Mouse (Mus musculus) heart, embryonic 12.5 days (tissue): ENCODE measurements at regions not wholly inside any gene's neighbourhood (a gene's known extent, or its start where the extent isn't known, plus 50 kb on each side); places are given as distances from the start of the nearest gene placed in this dataset.

ENCODE experiments used
- ATAC-seq: fragments of 200-750 bp; cut with Nextera tagmentation; 2 replicates; pipeline ENCODE4 v1.8.0; 2017; ENCODE audit warnings: moderate TSS enrichment, moderate library complexity; ENCODE audit not compliant: insufficient number of reproducible peaks, low FRiP score
- H3K27ac ChIP-seq: fragments of 300-500 bp; sonication (generic); 2 replicates; pipeline ENCODE4 v1.5.1; 2016; ENCODE audit warnings: mild to moderate bottlenecking, moderate library complexity; ENCODE audit not compliant: poor library complexity, severe bottlenecking
- H3K27me3 ChIP-seq: fragments of 300-500 bp; sonication (generic); replicated peaks from 2 replicates; pipeline ENCODE4 v1.6.1; 2016; ENCODE audit warnings: mild to moderate bottlenecking, moderate library complexity
- H3K36me3 ChIP-seq: fragments of 300-500 bp; sonication (generic); 2 replicates; pipeline ENCODE4 v1.6.1; 2016; ENCODE audit warnings: mild to moderate bottlenecking, moderate library complexity
- H3K4me1 ChIP-seq: fragments of 300-500 bp; sonication (generic); replicated peaks from 2 replicates; pipeline ENCODE4 v1.6.1; 2016; ENCODE audit warnings: mild to moderate bottlenecking
- H3K4me2 ChIP-seq: fragments of 300-500 bp; sonication (generic); 2 replicates; pipeline ENCODE4 v1.6.1; 2016; ENCODE audit warnings: mild to moderate bottlenecking, moderate library complexity
- H3K4me3 ChIP-seq: fragments of 300-500 bp; sonication (generic); 2 replicates; pipeline ENCODE4 v1.5.1; 2016; ENCODE audit warnings: mild to moderate bottlenecking
- H3K9ac ChIP-seq: fragments of 300-500 bp; sonication (generic); 2 replicates; pipeline ENCODE4 v1.6.1; 2016; ENCODE audit warnings: mild to moderate bottlenecking, moderate library complexity
- H3K9me3 ChIP-seq: fragments of 300-500 bp; sonication (generic); replicated peaks from 2 replicates; pipeline ENCODE4 v1.6.1; 2016; ENCODE audit warnings: mild to moderate bottlenecking, moderate library complexity
- WGBS: fragments of 180-500 bp; shearing (Covaris S2); methylation state at CpG from one replicate; pipeline ENCODE4 v1.1.7; 2016; 5-methylcytosine and 5-hydroxymethylcytosine counted together

- Histone ChIP-seq H3K4me3 (no peak overlapping the region), H3K36me3 (no peaks in the 10 kb centered on the region), H3K27me3 (no peaks in the 10 kb centered on the region), H3K27ac (no peak overlapping the region), H3K9me3 (no peaks in the 10 kb centered on the region), H3K4me1 (no peaks in the 10 kb centered on the region), H3K9ac (no peak overlapping the region), H3K4me2 (no peak overlapping the region)
- no peak for ATAC-seq
- whole genome bisulfite sequencing = 74% methylated on average over 2 of the region's 2 CpGs
Measured at GRCm38 (mm10) chr11:24665310-24665709, 587.5 kb downstream of the Bcl11a start.

DNA sequence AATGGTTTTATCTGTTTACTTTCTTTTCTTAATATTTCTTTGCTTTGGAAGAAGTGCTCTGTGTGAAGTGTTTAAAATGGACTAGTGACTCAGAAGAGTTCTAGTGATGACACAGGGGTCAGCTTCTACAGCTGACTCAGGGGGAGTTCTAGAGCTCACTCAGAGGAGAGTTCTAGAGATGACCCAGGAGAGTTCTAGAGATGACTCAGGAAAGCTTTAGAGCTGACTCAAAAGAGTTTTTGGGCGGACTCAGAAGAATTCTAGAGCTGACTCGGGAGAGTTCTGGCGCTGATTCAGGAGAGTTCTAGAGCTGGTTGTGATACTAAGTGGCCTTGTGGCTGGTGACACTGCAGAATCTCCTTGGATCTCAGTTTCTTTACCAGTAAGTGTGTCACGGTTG lies 593.8 kb downstream of the Bcl11a start:
- 0 out of 2 replicates have a peak, but pooled peaks cover 10% of the 10 kb centered on the region for H3K4me1 ChIP-seq
- no peak overlapping the region for H3K9ac ChIP-seq
- no peak overlapping the region for H3K27ac ChIP-seq
- no peaks in the 10 kb centered on the region for H3K36me3 ChIP-seq
- no peak for ATAC-seq
- H3K4me3 ChIP-seq = no peak overlapping the region
- WGBS = 80% methylated on average over 4 of the region's 4 CpGs
- H3K4me2 ChIP-seq = no peak overlapping the region
- no peaks in the 10 kb centered on the region for H3K9me3 ChIP-seq
- no peaks in the 10 kb centered on the region for H3K27me3 ChIP-seq

- Histone ChIP-seq H3K4me1 (0 out of 2 replicates have a peak, but pooled peaks cover 10% of the 10 kb centered on the region), H3K4me3 (no peak overlapping the region), H3K36me3 (no peaks in the 10 kb centered on the region), H3K9ac (no peak overlapping the region), H3K4me2 (no peak overlapping the region), H3K9me3 (no peaks in the 10 kb centered on the region), H3K27me3 (no peaks in the 10 kb centered on the region), H3K27ac (no peak overlapping the region)
- 57% methylated on average over 7 of the region's 7 CpGs for WGBS
- ATAC-seq = no peak
Measured at GRCm38 (mm10) chr11:24673248-24674207, 595.7 kb downstream of the Bcl11a start.

- H3K36me3 ChIP-seq = no peaks in the 10 kb centered on the region
- no peaks in the 10 kb centered on the region for H3K9me3 ChIP-seq
- H3K27ac ChIP-seq = no peak overlapping the region
- no peak overlapping the region for H3K4me3 ChIP-seq
- H3K4me2 ChIP-seq = no peak overlapping the region
- 56% methylated on average over 4 of the region's 4 CpGs for WGBS
- 0 out of 2 replicates have a peak, but pooled peaks cover 10% of the 10 kb centered on the region for H3K4me1 ChIP-seq
- no peaks in the 10 kb centered on the region for H3K27me3 ChIP-seq
- no peak for ATAC-seq
- no peak overlapping the region for H3K9ac ChIP-seq
Measured at GRCm38 (mm10) chr11:24674208-24674571, 596.3 kb downstream of the Bcl11a start.

DNA sequence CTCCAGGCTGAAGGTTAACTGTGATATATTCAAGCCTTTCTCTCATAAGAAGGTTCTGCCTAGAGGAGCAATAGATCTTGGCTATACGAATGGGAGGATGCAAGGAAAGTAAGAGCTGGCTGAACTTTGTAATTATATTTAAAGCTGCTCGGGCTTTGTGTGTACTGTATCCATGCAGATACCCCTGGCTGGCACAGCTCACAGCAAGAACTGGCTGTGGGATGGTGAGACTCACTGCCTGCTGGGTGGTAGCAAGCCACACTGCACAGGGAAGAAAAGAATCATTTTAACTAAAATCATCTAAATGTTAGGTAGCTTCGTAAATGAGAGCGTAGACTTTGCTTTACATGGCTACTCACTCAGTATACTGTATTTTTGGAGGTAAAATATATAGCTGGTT lies 599.2 kb downstream of the Bcl11a start:
- H3K4me2 ChIP-seq = no peak overlapping the region
- H3K9ac ChIP-seq = no peak overlapping the region
- no peak for ATAC-seq
- H3K27ac ChIP-seq = no peak overlapping the region
- H3K4me3 ChIP-seq = no peak overlapping the region
- H3K36me3 ChIP-seq = no peaks in the 10 kb centered on the region
- WGBS = 83% methylated on average over 4 of the region's 4 CpGs
- H3K4me1 ChIP-seq = 0 out of 2 replicates have a peak, but pooled peaks cover 10% of the 10 kb centered on the region
- H3K9me3 ChIP-seq = no peaks in the 10 kb centered on the region
- H3K27me3 ChIP-seq = no peaks in the 10 kb centered on the region

DNA sequence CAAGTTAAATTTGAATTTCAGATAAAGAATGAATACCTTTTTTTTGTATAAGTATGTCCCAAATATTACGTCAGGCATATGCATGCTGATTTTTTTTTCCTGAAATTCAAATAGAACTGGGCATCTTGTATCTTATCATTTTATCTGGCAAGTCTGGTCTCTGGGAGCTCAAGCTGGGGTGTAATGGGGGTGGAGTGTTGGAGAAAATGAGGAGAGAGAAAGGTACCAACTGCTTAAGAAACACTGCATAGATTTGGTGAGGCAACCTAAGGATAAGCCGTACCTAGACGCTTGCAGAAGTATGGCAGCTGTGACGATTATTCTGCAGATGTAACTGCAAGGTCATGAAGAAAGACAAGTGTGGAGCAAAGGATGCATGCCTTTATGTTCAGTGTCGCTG lies 601.7 kb downstream of the Bcl11a start:
- H3K27me3 ChIP-seq = no peaks in the 10 kb centered on the region
- H3K4me1 ChIP-seq = 0 out of 2 replicates have a peak, but pooled peaks cover 2% of the 10 kb centered on the region
- H3K27ac ChIP-seq = no peak overlapping the region
- H3K9me3 ChIP-seq = no peaks in the 10 kb centered on the region
- no peak for ATAC-seq
- H3K9ac ChIP-seq = no peak overlapping the region
- H3K4me2 ChIP-seq = no peak overlapping the region
- no peak overlapping the region for H3K4me3 ChIP-seq
- H3K36me3 ChIP-seq = no peaks in the 10 kb centered on the region
- 77% methylated on average over 5 of the region's 5 CpGs for WGBS

- H3K4me2 ChIP-seq = no peak overlapping the region
- no peak overlapping the region for H3K27ac ChIP-seq
- no peak overlapping the region for H3K9ac ChIP-seq
- no peaks in the 10 kb centered on the region for H3K27me3 ChIP-seq
- no peaks in the 10 kb centered on the region for H3K4me1 ChIP-seq
- no peaks in the 10 kb centered on the region for H3K36me3 ChIP-seq
- H3K9me3 ChIP-seq = no peaks in the 10 kb centered on the region
- H3K4me3 ChIP-seq = no peak overlapping the region
- no peak for ATAC-seq
- 73% methylated on average over 4 of the region's 4 CpGs for WGBS
Measured at GRCm38 (mm10) chr11:24682423-24682822, 604.6 kb downstream of the Bcl11a start.

GRCm38 (mm10) chr11:24685545-24686467 lies 608.0 kb downstream of the Bcl11a start:
- H3K27me3 ChIP-seq = no peaks in the 10 kb centered on the region
- H3K9me3 ChIP-seq = no peaks in the 10 kb centered on the region
- H3K4me3 ChIP-seq = no peak overlapping the region
- no peak overlapping the region for H3K9ac ChIP-seq
- H3K36me3 ChIP-seq = no peaks in the 10 kb centered on the region
- no peaks in the 10 kb centered on the region for H3K4me1 ChIP-seq
- H3K4me2 ChIP-seq = no peak overlapping the region
- no peak for ATAC-seq
- 74% methylated on average over 16 of the region's 16 CpGs for WGBS
- no peak overlapping the region for H3K27ac ChIP-seq

- H3K4me3 ChIP-seq = no peak overlapping the region
- H3K36me3 ChIP-seq = no peaks in the 10 kb centered on the region
- no peaks in the 10 kb centered on the region for H3K27me3 ChIP-seq
- H3K4me2 ChIP-seq = no peak overlapping the region
- no peak overlapping the region for H3K9ac ChIP-seq
- 79% methylated on average over 2 of the region's 2 CpGs for WGBS
- H3K27ac ChIP-seq = no peak overlapping the region
- ATAC-seq = no peak
- no peaks in the 10 kb centered on the region for H3K4me1 ChIP-seq
- H3K9me3 ChIP-seq = no peaks in the 10 kb centered on the region
Measured at GRCm38 (mm10) chr11:24688160-24688782, 610.4 kb downstream of the Bcl11a start.

- Histone ChIP-seq H3K9ac (no peak overlapping the region), H3K9me3 (no peaks in the 10 kb centered on the region), H3K27ac (no peak overlapping the region), H3K4me2 (no peak overlapping the region), H3K4me1 (no peaks in the 10 kb centered on the region), H3K27me3 (no peaks in the 10 kb centered on the region), H3K36me3 (no peaks in the 10 kb centered on the region), H3K4me3 (no peak overlapping the region)
- no peak for ATAC-seq
- 35% methylated on average over 7 of the region's 7 CpGs for WGBS
Measured at GRCm38 (mm10) chr11:24689807-24690333, 612.0 kb downstream of the Bcl11a start.
